9 mouse cellular contexts compared by ENCODE assay signal in genomic region chr4:86668290-86669000, GRCm38 (mm10). TPM values are rescaled to one million over a fixed set of nuclear protein-coding genes. Genes with fewer than 3 reads are reported as not detected.
A peak's percentile ranks its signal among the peaks of the same experiment; 100 is the strongest.
DNase-seq lines count a peak whose midpoint lies in the region; ATAC-seq and TF ChIP-seq lines count a peak whose summit lies in the region.
"Had no signal": no experiment of that assay in that cellular context is flagged by ENCODE, and none has a peak within 500 bp of the region (broad histone marks: within the 10 kb centered on the region; RNA-seq: fewer than 3 reads in every experiment).

No protein-coding gene starts in this region.

- no peak overlapping the region for H3K27ac ChIP-seq in forebrain, embryonic 14.5 days (ENCODE audit: low read depth, low read length)
- no peak overlapping the region for H3K27ac ChIP-seq in liver, embryonic 11.5 days (ENCODE audit: low read depth, low read length)
- H3K27ac ChIP-seq in stomach, embryonic 14.5 days (ENCODE audit: low read length), result no peak overlapping the region

- TF ChIP-seq POLR2A in lung, adult 2 months (IDR thresholded peaks at IDR 0.05; ENCODE audit: borderline replicate concordance, extremely low read depth, low read depth, low read length), result no peak

- no peak for DNase-seq in lung, adult 2 months
- DNase-seq in lung, postnatal 36 days, result no peak
- no peak for DNase-seq in forebrain, embryonic 14.5 days (ENCODE audit: low spot score)
- no peak for DNase-seq in liver, embryonic 11.5 days (ENCODE audit: low spot score)
- DNase-seq in gastrocnemius, adult 18-20 months (ENCODE audit: low spot score), result no peak
- no peak for DNase-seq in left cerebral cortex, adult 8-10 months (ENCODE audit: low spot score in 2 of 2)
- DNase-seq in gastrocnemius, postnatal 14 days, result no peak
- DNase-seq: layer of hippocampus, postnatal 36 days had no signal

- no peaks in the 10 kb centered on the region for H3K27me3 ChIP-seq in forebrain, embryonic 14.5 days (replicated peaks; ENCODE audit: control insufficient read depth, insufficient read depth, low read length)
- H3K27me3 ChIP-seq in liver, embryonic 11.5 days (replicated peaks; ENCODE audit: control insufficient read depth, insufficient read depth, low read length), result no peaks in the 10 kb centered on the region
- H3K27me3 ChIP-seq in stomach, embryonic 14.5 days (ENCODE audit: control insufficient read depth, insufficient read depth, low read length), result no peaks in the 10 kb centered on the region

- H3K4me2 ChIP-seq in forebrain, embryonic 14.5 days (ENCODE audit: low read length), result peak overlapping the region; percentile 71
- H3K4me2 ChIP-seq in liver, embryonic 11.5 days, result peak overlapping the region; percentile 82
- H3K4me2 ChIP-seq in stomach, embryonic 14.5 days (replicated peaks; ENCODE audit: low read depth, low read length), result peak overlapping the region; percentile 47; the same call in 1 of the 2 replicates

- no peak for TF ChIP-seq CTCF in lung, adult 2 months (IDR thresholded peaks at IDR 0.05; ENCODE audit: insufficient read depth, low read length)

- no peak for ATAC-seq in forebrain, embryonic 14.5 days
- no peak for ATAC-seq in liver, embryonic 11.5 days (replicated peaks; ENCODE audit: low FRiP score)
- ATAC-seq in stomach, embryonic 14.5 days (ENCODE audit: insufficient number of reproducible peaks, insufficient read depth, low FRiP score, low read depth), result no peak

- peak overlapping the region; percentile 36 for H3K4me3 ChIP-seq in lung, adult 2 months (replicated peaks; ENCODE audit: extremely low read depth, low read depth, low read length)
- H3K4me3 ChIP-seq in forebrain, embryonic 14.5 days (ENCODE audit: low read depth, low read length), result no peak overlapping the region; the same call in 1 of the 2 replicates
- H3K4me3 ChIP-seq in liver, embryonic 11.5 days (ENCODE audit: low read depth, low read length), result peak overlapping the region; percentile 78
- peak overlapping the region; percentile 64; the same call in 1 of the 2 replicates for H3K4me3 ChIP-seq in stomach, embryonic 14.5 days (ENCODE audit: low read depth, low read length)

- WGBS in lung, adult 2 months, result 89% methylated on average over 14 of the region's 14 CpGs
- 96% methylated on average over 14 of the region's 14 CpGs for WGBS in forebrain, embryonic 14.5 days
- WGBS in liver, embryonic 11.5 days, result 83% methylated on average over 14 of the region's 14 CpGs
- WGBS in stomach, embryonic 14.5 days, result 96% methylated on average over 14 of the region's 14 CpGs

- intact Hi-C loops in gastrocnemius, postnatal 14 days (cut with DNase I; ENCODE audit: low total_unique reads), result no loop called here

- H3K9me3 ChIP-seq in forebrain, embryonic 14.5 days (replicated peaks; ENCODE audit: control insufficient read depth, low read length), result no peaks in the 10 kb centered on the region
- no peaks in the 10 kb centered on the region for H3K9me3 ChIP-seq in liver, embryonic 11.5 days (ENCODE audit: control insufficient read depth, low read length)
- H3K9me3 ChIP-seq in stomach, embryonic 14.5 days (ENCODE audit: control insufficient read depth, low read depth, low read length), result no peaks in the 10 kb centered on the region

- no peak overlapping the region for H3K9ac ChIP-seq in forebrain, embryonic 14.5 days (ENCODE audit: low read length)
- H3K9ac ChIP-seq in liver, embryonic 11.5 days (ENCODE audit: low read depth, low read length), result peak overlapping the region; percentile 90
- H3K9ac ChIP-seq in stomach, embryonic 14.5 days (replicated peaks; ENCODE audit: low read depth, low read length), result no peak overlapping the region

- peaks cover 4% of the 10 kb centered on the region; the same call in 1 of the 2 replicates for H3K4me1 ChIP-seq in lung, adult 2 months (ENCODE audit: control insufficient read depth, insufficient read depth, low read length)
- peaks cover 8% of the 10 kb centered on the region; the same call in 1 of the 2 replicates for H3K4me1 ChIP-seq in forebrain, embryonic 14.5 days (ENCODE audit: control insufficient read depth, insufficient read depth, low read length)
- peaks cover 73% of the 10 kb centered on the region for H3K4me1 ChIP-seq in liver, embryonic 11.5 days (replicated peaks; ENCODE audit: control insufficient read depth, insufficient read depth, low read length)
- H3K4me1 ChIP-seq in stomach, embryonic 14.5 days (ENCODE audit: control insufficient read depth, insufficient read depth, low read length), result peaks cover 12% of the 10 kb centered on the region; the same call in 1 of the 2 replicates

- H3K36me3 ChIP-seq in forebrain, embryonic 14.5 days (ENCODE audit: control insufficient read depth, insufficient read depth, low read length), result no peaks in the 10 kb centered on the region; the same call in 1 of the 2 replicates
- H3K36me3 ChIP-seq in liver, embryonic 11.5 days (ENCODE audit: control insufficient read depth, insufficient read depth, low read length), result peaks cover 5% of the 10 kb centered on the region; the same call in 1 of the 2 replicates
- peaks cover 11% of the 10 kb centered on the region for H3K36me3 ChIP-seq in stomach, embryonic 14.5 days (ENCODE audit: control insufficient read depth, insufficient read depth, low read length)

RNA-seq across cellular contexts. Expression of gene Plin2, which starts 1.4 kb away (rescaled TPM):
- 165 and 207 TPM in 2 replicates for polyA plus RNA-seq in lung, adult 2 months (2012; rRNA removed)
- 49.4 and 58.5 TPM in 2 replicates for polyA plus RNA-seq in forebrain, embryonic 14.5 days (2014; fragmentation: Nextera tagmentation; extraction: Ambion mirVana)
- polyA plus RNA-seq in liver, embryonic 11.5 days (2014; fragmentation: Nextera tagmentation; extraction: Ambion mirVana), result 161 and 169 TPM in 2 replicates
- 59.6 and 60.1 TPM in 2 replicates for polyA plus RNA-seq in stomach, embryonic 14.5 days (2014; fragmentation: Nextera tagmentation; extraction: Ambion mirVana)
- total RNA-seq in gastrocnemius, adult 18-20 months (2021), result 10 to 100 TPM; 59.8 to 66.3 TPM
- total RNA-seq in left cerebral cortex, adult 8-10 months (2022), result 10 to 100 TPM; 12.3 to 24.9 (median 18.8) TPM
- total RNA-seq in gastrocnemius, postnatal 14 days (2021), result 10 to 100 TPM; 56.6 to 69.7 TPM

RNA-seq across cellular contexts. Expression of gene Haus6, which starts 56.6 kb away (rescaled TPM):
- polyA plus RNA-seq in lung, adult 2 months (2012; rRNA removed), result 9.5 and 9.6 TPM in 2 replicates
- 11.5 and 12.7 TPM in 2 replicates for polyA plus RNA-seq in forebrain, embryonic 14.5 days (2014; fragmentation: Nextera tagmentation; extraction: Ambion mirVana)
- polyA plus RNA-seq in liver, embryonic 11.5 days (2014; fragmentation: Nextera tagmentation; extraction: Ambion mirVana), result 27.8 and 30.6 TPM in 2 replicates
- polyA plus RNA-seq in stomach, embryonic 14.5 days (2014; fragmentation: Nextera tagmentation; extraction: Ambion mirVana), result 16.7 and 18.7 TPM in 2 replicates
- 1 to 10 TPM; 4.8 to 5.5 TPM for total RNA-seq in gastrocnemius, adult 18-20 months (2021)
- 10 to 100 TPM in 3 of 4 experiments, 1 to 10 TPM in 1; 9.0 to 11.0 (median 10.5) TPM for total RNA-seq in left cerebral cortex, adult 8-10 months (2022)
- 1 to 10 TPM; 4.3 to 5.0 TPM for total RNA-seq in gastrocnemius, postnatal 14 days (2021)
